Mouse (Mus musculus) heart, adult 10 weeks (tissue): ENCODE results near the gene Safb2. TPM values are rescaled to one million over a fixed set of nuclear protein-coding genes. Genes with fewer than 3 reads are reported as not detected.

Source experiments
- polyA plus RNA-seq: library from polyadenylated mRNA; stranded (reverse); fragments of 350-450 nt; fragmentation: Illumina TruSeq; extraction: RNeasy Lipid Tissue Mini Kit (QIAGEN cat#74804); gene quantifications from one replicate; pipeline ENCODE4 v1.2.3, GENCODE M21; 2014; ENCODE audit warnings: low read depth, low replicate concordance

The Safb2 gene
- polyA plus RNA-seq, result 63.1 TPM

DNA sequence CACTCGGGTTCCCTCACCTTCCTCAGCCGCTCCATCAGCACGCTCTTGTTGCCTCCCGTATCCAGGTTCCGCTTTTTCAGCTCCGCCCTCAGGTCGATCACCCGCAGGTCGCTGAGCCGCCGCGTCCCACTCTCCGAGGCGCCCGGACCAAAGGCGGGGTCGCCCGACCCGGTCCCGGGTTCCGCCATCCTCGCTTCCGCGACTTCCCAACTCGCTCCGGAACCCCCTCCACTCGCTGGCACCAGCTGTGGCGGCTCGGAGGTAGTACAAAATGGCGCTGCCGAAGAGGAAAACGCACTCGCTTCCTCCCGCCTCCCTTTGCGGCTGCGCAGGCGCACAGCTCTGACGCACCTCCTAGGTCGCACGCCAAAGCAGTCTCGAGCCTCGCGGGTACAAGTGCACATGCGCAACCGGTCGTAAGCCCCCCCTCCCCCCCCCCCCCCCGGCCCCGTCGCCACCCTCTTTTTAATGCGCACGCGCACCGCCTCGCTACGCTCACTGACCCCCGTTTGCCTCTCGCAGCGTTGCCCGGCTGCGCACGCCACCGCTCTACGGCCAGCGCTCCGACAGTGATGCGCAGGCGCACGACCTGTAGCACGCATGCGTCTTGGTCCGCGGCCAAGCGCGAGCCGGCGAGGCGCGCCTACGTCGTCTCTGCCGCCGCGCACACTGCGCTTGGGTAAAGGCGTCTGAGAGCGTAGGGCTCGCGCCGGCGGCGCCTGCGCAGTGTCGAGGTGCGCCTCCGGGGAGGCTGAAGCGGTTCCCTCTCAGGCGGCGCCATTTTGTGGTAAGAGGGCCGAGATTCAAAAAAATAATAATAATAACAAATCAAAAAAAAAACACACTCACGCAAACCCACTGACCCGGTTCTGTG lies at the start of gene Safb2, which contains the start of gene Safb:
Safb2 (minus strand) TSS at position 329 of the 874 bp plus-strand sequence.
Safb (plus strand) TSS at position 569 of the 874 bp plus-strand sequence.

DNA sequence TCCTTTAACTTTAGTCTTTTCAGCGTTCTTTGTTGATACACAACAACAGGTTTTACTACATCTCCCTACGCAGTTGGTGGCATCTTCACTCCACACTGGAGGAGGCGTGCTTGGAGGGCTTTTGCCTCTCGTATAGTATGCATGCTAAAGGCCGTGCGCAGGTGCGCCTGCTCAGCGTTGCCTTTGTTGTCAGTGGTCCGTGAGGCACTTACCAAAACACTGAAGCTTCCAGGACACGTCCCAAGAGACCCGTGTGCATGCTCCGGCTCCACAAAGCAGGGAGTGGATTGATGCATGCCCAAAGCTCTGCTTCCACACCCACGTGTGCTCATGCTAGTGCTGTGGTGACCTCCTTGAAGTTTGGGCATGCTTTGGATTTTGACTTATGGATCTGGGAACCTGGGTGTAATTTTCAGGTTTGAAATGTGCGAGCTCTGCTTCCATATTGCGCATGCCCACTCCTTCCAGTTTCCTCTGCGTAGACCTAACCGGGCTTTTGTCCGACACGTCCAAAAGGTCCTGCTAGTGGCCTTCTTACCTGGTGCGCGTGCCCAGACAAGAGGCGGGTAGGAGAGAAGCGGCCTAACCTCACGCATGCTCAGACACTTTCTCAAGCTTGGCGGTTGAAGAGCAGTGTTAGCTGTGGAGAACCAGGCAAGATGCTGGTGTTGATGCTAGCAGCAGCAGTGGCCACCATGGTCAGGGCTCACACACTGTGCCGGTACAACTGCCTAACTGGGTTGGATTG lies 43.3 kb upstream of the Safb2 start, which contains the start of gene Catsperd:
Catsperd (plus strand) TSS at position 614 of the 748 bp plus-strand sequence.

GRCm38 (mm10) chr17:56626754-56627470 lies 42.5 kb upstream of the Safb2 start, which contains the start of gene Lonp1:
Lonp1 (minus strand) TSS chr17:56626887.

GRCm38 (mm10) chr17:56613236-56613844 lies 29.0 kb upstream of the Safb2 start, which contains the start of gene Rpl36:
Rpl36 (plus strand) TSS chr17:56613416.

GRCm38 (mm10) chr17:56609452-56610171 lies 25.2 kb upstream of the Safb2 start, which contains the start of gene 2410015M20Rik:
2410015M20Rik (minus strand) TSS chr17:56609771.

GRCm38 (mm10) chr17:56554122-56554551 lies 30.2 kb downstream of the Safb2 start, which contains the start of gene Gm20219:
Gm20219 (minus strand) TSS chr17:56554387.

GRCm38 (mm10) chr17:56512310-56512709 lies 72.1 kb downstream of the Safb2 start, which contains the start of gene Znrf4:
Znrf4 (minus strand) TSS chr17:56512431.

Other genes starting within 250 kb of the Safb2 start
- 46.2 TPM for gene Ptprs, start 108.1 kb downstream of the Safb2 start, polyA plus RNA-seq
- gene Znrf4, start 72.2 kb downstream of the Safb2 start, polyA plus RNA-seq, result not detected
- gene Gm20219, start 30.2 kb downstream of the Safb2 start, polyA plus RNA-seq, result not detected
- gene Safb, start 240 bp upstream of the Safb2 start, polyA plus RNA-seq, result 89.3 TPM
- 302 TPM for gene 2410015M20Rik, start 25.2 kb upstream of the Safb2 start, polyA plus RNA-seq
- 1,063 TPM for gene Rpl36, start 28.8 kb upstream of the Safb2 start, polyA plus RNA-seq
- gene Lonp1, start 42.3 kb upstream of the Safb2 start, polyA plus RNA-seq, result 125 TPM
- gene Catsperd, start 43.6 kb upstream of the Safb2 start, polyA plus RNA-seq, result not detected
- gene Ranbp3, start 88.7 kb upstream of the Safb2 start, polyA plus RNA-seq, result 35.0 TPM
- gene Ndufa11, start 133.2 kb upstream of the Safb2 start, polyA plus RNA-seq, result 933 TPM
- gene Vmac, start 133.4 kb upstream of the Safb2 start, polyA plus RNA-seq, result 5.9 TPM
- gene Nrtn, start 172.9 kb upstream of the Safb2 start, polyA plus RNA-seq, result 10.2 TPM
- 21.5 TPM for gene Dus3l, start 180.2 kb upstream of the Safb2 start, polyA plus RNA-seq
- 1.6 TPM for gene Prr22, start 185.7 kb upstream of the Safb2 start, polyA plus RNA-seq
- gene Rfx2, start 246.4 kb upstream of the Safb2 start, polyA plus RNA-seq, result 4.3 TPM